Mouse (Mus musculus) v-Abl transformed pro-B cells (cell line): ENCODE measurements around the gene Mrps18c.

Source experiments
- in situ Hi-C, 2 experiments: fragments of 400-800 bp; cut with MboI; formaldehyde crosslinking; loops; one replicate each; pipeline ENCODE4 v1.15.1; 2025; ENCODE audit not compliant: unreplicated experiment in 2 of 2

Mrps18c gene

DNA sequence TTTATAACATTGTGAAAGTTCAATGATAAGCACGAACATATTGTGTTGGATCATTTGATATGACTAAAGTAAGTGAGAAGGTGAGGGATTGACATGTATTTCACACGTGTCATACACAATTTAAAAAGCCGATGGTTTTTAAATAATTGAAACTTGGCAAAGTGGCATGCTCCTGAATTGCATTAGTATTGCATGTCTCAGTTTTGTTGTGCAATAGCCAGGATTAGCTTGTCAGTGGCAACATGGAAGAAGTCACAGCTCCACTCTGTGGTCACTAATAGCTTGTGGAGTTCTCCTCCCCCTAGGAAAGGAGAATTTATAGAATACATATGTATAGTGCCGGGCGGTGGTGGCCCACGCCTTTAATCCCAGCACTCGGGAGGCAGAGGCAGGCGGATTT, 22.9 kb downstream of the Mrps18c start:
- in situ Hi-C loops, result loop anchor here (5.0 to 25.0 kb wide), 5 partner anchors 279 to 1253 kb away; partner anchors contain the start of genes Enoph1 (in 1 of the 2), Hnrnpdl (in 1 of the 2) and Sec31a (in 1 of the 2)

DNA sequence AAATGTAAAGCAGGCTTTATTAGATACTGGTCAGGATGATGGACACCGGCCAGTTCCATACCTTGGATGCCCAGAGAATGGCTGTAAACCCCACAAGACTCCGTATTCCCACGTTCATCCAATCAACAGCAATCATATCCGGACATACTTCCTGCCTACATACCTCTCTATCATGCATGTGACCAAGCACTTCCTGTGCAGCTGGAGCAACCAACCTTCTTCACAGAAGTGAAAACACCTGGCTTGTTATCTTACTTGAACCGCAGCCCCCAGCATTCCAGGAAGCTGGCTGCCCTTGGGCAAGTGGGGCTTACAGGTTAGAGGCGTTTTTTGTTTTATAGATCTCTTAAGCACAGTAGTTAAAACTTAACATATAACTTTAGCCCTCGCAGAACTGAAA, 24.4 kb downstream of the Mrps18c start:
- in situ Hi-C loops, result loop anchor here (5.0 to 25.0 kb wide), 5 partner anchors 281 to 1252 kb away; partner anchors contain the start of genes Enoph1 (in 1 of the 2), Hnrnpdl (in 1 of the 2) and Sec31a (in 1 of the 2)

DNA sequence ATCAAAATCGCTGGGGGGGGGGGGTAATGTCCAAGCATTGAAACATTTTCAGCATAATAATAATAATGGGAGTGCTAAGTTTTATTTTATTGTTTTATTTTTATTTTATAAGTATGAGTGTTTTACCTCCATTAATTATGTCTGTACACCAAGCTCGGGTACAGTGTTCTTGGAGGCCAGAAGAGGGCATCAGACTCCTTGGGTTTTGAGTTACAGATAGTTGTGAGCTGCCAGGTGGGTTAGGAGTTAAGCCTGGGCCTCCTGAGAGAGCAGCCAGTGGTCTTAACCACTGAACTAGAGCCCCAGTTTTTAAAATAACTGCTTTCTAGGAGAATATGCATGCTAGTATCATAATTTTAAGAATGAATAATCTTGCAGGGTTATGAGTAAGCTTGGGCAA, 27.5 kb downstream of the Mrps18c start:
- in situ Hi-C loops, result loop anchor here (10.0 to 25.0 kb wide), 2 partner anchors 1111 to 1249 kb away; no protein-coding TSS in a partner anchor

DNA sequence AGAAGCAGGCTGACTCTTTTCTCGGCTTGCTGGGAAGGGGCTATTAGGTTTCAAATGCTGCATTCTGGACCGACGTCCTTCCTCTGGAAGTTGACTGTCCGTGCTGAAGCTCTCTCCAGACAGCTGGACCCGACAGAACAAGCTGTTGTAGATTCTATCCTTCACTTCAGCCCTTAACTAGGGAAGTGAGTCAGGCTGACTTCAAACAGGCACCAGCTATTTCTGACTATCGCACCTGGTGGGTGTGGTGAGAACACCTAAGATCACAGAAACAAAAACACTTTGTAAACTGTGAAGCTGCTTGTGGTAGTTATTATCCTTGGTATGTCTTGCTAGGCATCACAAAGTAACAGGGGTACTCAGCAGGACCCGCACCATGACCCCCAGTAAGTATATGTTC, 28.1 kb downstream of the Mrps18c start:
- in situ Hi-C loops, result loop anchor here (10.0 to 25.0 kb wide), 2 partner anchors 1111 to 1248 kb away; no protein-coding TSS in a partner anchor

DNA sequence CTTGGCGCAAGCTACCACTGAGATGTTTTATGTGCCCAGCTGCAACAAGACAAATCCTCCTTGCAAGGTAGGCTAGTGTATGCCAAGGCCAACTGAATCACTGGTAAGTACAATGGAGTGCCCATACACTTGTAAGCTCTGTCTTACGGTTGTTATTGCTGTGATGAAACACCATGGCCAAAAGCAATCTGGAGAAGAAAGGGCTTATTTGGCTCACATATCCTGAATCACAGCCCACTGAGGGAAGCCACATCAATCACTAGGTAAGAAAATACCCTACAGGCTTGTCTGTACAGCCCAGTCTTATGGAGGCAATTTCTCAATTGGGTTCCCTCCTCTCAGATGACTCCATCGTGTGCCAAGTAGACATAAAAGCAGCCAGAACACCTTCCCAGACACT, 30.3 kb downstream of the Mrps18c start:
- in situ Hi-C loops, result loop anchor here (10.0 to 25.0 kb wide), 2 partner anchors 1109 to 1246 kb away; no protein-coding TSS in a partner anchor

DNA sequence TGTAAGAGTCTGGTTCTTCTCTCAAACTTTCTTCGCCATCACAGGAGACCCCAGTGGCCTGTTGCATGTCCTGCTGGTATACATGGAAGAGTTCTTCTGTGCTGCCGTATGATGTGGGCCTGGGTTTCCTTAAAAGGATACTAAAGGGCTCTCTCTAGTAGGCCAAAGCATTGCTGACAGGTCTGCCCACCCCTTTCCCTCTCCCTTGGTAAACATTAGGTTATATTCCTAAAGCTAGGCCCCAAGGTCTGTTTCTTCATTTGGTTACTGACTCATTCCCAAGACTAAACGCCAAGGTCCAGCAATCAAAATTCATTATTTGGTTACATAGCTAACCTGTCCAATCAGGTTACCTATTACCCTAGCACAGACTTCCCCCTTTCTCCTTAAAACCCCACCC, 34.3 kb downstream of the Mrps18c start:
- in situ Hi-C loops, result loop anchor here (5.0 to 25.0 kb wide), 3 partner anchors 80 to 1105 kb away; no protein-coding TSS in a partner anchor

DNA sequence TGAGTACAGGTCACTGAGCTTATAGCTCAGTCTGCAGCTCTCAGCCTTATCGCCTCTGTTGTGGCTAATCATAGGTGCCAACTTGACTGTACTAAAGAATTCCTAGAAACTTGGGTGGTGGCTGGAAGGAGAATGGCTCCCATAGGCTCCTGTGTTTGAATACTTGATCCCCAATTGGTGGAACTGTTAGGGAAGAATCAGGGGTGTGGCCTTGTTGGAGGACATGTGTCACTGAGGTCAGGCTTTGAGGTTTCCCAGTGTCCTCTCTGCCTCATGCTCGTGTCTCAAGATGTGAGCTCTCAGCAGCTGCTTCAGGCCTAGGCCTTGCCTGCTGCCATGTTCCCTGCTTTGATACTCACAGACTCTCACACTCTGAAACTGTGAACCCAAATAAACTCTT, 35.4 kb downstream of the Mrps18c start:
- in situ Hi-C loops, result loop anchor here (5.0 to 25.0 kb wide), 3 partner anchors 78 to 1103 kb away; no protein-coding TSS in a partner anchor

DNA sequence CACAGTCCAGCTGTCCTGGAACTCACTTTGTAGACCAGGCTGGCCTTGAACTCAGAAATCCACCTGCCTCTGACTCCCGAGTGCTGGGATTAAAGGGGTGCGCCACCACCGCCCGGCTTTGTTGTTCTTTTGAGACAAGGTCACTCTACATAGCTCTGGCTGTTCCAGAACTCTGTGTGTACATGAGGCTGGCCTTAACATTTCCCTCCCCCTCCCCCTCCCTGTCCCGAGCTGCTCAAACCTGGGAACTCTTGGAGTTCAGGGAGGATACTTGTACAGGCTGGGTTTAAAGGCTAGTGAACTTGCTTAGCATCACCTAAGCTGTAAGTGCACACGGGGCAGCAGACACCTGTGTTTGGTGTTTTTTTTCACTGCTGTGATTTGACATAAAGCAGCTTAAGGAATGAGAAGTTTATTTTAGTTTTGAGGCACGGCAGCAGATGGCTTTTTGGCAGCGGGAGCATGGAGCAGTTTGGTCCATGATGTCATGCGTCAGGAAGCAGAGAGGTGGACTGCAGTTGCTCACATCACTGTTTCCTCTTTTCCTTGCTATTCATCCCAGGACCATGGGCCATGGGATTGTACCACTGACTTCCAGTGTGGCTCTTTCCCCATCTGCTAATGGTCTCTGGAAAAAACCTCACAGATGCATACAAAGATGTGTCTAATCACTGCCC, 37.6 kb downstream of the Mrps18c start:
- in situ Hi-C loops, result loop anchor here (10.0 to 25.0 kb wide), 2 partner anchors 869 to 1101 kb away; no protein-coding TSS in a partner anchor

DNA sequence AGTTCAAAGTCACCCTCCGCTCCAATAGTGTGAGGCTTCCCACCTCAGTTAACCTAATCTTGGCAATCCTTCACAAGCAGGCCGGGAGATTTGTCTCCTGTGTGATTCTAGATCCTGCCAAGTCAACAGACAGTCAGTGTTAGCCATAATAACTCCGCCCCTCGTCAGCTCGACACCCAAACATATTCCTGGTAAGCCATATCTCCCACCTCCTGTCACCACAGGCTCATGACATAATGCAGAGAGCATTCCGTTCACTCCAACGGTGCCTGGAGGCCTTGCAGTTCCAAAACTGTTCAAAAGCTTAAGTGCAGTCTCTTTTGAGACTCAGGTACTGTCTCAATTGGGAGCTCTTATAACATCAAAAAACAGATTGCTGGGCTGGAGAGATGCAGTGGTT, 39.5 kb downstream of the Mrps18c start:
- in situ Hi-C loops, result loop anchor here (10.0 to 25.0 kb wide), 2 partner anchors 867 to 1099 kb away; no protein-coding TSS in a partner anchor

DNA sequence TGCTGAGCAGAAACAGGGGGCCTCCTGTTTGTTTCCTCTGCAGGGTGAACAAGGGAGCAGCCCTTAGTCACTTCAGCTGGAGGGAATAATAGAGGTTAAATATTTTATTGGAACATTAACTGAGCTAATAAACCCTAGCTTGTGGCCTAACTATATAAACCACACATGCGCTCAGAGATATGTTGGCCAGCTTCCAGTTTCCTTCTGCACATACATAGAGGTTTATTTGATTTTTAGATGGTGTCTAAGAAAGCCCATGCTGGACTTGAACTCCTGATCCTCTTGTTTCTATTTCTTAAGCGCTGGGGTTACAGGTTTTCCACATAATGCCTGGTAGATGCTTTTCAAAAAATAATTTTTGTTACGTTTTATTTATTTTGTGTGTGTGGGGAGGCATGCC, 46.1 kb downstream of the Mrps18c start:
- in situ Hi-C loops, result loop anchor here (5.0 to 25.0 kb wide), 3 partner anchors 33 to 1093 kb away; no protein-coding TSS in a partner anchor

DNA sequence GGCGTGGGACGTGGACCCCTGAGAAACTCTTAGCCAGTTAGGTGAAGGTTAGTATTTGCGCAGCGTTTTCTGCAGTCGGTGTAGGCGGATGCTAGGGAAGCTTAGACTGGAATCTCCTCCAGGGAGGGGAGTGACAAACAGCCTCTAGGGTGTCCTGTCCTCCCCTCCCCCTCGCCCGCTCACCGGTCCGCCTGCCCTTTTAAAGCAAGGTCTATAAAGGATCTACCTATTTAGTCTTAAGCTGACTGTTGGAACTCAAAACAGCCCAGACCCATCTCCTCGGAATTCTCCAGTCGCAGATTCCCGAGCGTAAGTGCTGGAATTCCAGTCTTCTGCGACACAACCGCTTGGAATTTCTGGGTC, 47.0 kb downstream of the Mrps18c start, which contains the start of gene Gpat3:
Gene Gpat3, plus strand, starts transcription at position 229 of the 363 bp plus-strand sequence.
- in situ Hi-C loops, result loop anchor here (10.0 to 25.0 kb wide), 2 partner anchors 1089 to 1092 kb away; no protein-coding TSS in a partner anchor

DNA sequence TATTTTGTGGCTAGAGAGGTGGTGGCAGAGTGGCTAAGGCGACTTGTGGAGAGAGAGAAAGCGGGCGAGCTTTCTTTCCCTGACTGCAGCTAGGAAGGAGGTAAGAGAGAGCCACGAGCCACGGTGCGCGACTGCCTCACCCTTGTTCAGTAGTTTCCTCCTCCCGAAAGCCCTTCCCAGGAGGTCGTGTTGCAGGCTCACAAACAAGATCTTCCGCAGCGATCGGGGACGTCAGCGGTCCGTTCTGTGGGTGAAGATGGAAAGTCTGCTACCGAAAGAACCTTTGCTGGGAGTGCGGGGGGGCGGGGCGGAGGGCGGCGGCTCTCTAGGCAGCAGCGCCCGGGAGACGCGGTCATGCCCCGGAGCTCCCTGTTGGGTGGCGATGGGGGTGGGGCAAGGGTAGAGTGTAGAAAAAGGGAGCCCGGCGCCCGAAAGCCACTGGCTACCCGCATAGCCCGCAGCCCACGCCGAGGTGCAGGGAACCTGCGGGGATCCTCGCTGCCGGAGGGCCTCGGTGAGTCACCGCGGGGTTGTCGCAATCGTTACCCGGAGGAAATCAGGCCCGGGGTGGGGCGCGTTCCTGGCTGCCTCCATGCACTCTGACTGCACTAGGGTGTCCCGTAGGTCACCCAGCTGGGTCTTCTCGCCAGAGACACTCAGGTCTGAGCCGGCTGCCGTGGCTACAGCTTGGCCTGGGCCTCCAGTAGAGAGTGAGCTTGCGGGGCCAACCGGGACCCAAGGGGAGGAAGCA, 47.6 kb downstream of the Mrps18c start:
- in situ Hi-C loops, result loop anchor here (10.0 to 25.0 kb wide), 2 partner anchors 1089 to 1091 kb away; no protein-coding TSS in a partner anchor

DNA sequence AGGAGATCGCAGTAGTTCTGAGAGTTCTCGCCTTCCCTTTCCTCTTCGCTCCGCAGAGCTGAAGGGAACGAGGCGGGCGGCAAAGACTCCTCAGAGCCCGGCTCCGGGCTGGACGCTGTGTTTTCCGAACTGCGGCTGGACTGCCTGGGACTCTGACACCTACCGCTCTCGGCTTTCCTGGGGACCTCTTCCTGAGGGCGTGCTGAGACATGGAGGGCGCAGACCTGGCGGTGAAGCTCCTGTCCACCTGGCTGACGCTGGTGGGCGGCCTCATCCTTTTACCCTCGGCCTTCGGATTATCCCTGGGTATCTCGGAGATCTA, 48.1 kb downstream of the Mrps18c start:
- in situ Hi-C loops, result loop anchor here (10.0 to 25.0 kb wide), 2 partner anchors 1088 to 1091 kb away; no protein-coding TSS in a partner anchor

DNA sequence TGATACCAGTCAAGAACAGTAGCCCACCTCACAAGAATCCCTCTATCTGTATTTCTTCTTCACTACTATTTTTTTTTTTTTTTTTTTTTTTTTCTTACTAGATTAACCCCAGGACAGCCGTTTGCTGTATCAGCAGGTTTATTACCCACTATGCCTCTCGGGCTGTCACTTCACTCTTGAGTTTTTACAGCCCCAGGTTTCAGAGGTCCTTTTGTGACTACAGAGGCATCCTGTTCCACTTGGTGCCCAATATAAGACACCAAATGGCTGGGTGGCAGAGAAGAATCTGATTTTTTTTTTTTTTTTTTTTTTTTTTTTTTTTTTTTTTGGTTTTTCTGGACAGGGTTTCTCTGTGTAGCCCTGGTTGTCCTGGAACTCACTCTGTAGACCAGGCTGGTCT, 48.7 kb downstream of the Mrps18c start:
- in situ Hi-C loops, result loop anchor here (10.0 to 25.0 kb wide), 2 partner anchors 1088 to 1090 kb away; no protein-coding TSS in a partner anchor

DNA sequence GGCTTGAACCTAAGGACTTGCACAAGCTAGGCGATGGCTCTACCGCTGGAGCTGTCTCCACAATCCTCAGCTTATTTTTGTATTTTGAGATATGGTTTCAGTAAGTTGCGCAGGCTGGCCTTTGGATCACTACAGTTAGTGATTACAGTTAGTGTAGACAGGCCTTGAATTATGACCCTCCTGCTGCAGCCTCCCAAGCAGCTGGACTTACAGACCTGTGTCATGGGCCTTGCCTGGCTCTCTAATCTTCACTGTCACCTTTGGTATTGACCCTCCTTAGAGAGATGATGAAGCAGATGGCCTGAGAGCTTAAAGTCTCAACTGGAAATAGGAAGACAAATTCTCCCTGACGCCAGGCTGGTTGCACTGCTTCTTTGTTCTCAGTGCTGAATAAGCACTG, 55.5 kb downstream of the Mrps18c start:
- in situ Hi-C loops, result loop anchor here in 1 of 2 experiments (10.0 to 25.0 kb wide), 2 partner anchors 279 to 1633 kb away; partner anchors contain the start of genes Arhgap24 and Plac8
